Mouse (Mus musculus): Measurements from ENCODE around the gene Pqlc3. TPM values are rescaled to one million over a fixed set of nuclear protein-coding genes. Genes with fewer than 3 reads are reported as not detected.

Gene Pqlc3
- polyA plus RNA-seq (2015; fragmentation: Nextera tagmentation; extraction: Ambion mirVana), result 1.5 and 1.8 TPM in 2 replicates

DNA sequence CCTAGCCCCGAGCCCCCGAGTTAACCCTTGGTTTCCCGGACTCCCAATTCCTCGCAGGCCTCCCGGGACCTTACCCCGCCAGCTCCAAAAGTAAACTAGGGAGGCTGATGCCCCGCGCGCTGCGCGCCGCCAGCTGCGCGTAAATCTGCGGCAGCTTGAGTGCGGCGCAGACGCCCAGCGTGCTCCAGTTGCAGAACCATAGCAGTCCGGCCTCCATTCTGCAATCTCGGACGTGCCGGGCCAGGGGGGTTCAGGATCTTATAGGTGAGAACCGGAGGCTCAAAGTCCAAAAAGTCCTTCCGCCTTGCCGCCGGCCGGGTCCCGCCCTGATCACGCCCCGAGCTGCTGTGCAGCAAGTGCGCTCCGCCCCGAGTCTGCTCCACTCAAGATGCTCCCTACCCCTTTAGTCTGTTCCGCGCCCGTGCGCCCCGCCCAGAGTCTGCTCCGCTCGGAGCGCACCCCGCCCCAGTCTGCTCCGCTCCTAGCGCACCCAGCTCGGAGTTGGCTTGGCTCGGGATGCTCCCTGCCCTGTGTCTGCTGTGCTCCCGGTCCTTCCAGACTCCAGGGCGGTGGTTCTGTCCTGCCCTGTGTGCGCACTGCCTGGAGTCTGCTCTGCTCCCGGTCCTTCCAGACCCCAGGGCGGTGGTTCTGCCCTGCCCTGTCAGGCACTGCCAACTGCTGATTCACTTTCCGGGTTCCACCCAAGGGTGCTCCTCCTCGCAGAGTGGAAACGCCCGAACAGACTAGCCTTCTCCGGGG, at the start of gene Pqlc3:
Gene Pqlc3 (minus strand): TSS at position 670 of the 759 bp plus-strand sequence.
- 1% methylated on average over 57 of the region's 57 CpGs for WGBS
- peak within 1 kb of the TSS; percentile 88 for H3K4me2 ChIP-seq (ENCODE audit: low read length)
- H3K27ac ChIP-seq (ENCODE audit: low read length), result no peak within 1 kb of the TSS
- no peaks in the 10 kb centered on the region for H3K36me3 ChIP-seq (ENCODE audit: control insufficient read depth, insufficient read depth)
- H3K27me3 ChIP-seq (replicated peaks; ENCODE audit: control insufficient read depth, insufficient read depth, low read length), result peaks cover 19% of the 10 kb centered on the region
- ATAC-seq, result peak; percentile 91
- peaks cover 10% of the 10 kb centered on the region; the same call in 1 of the 2 replicates for H3K4me1 ChIP-seq (replicated peaks; ENCODE audit: control insufficient read depth, insufficient read depth, low read length)
- no peaks in the 10 kb centered on the region for H3K9me3 ChIP-seq (ENCODE audit: control insufficient read depth, low read length)
- peak within 1 kb of the TSS; percentile 41 for H3K9ac ChIP-seq (replicated peaks; ENCODE audit: low read depth, low read length)
- H3K4me3 ChIP-seq (replicated peaks; ENCODE audit: low read length), result peak within 1 kb of the TSS; percentile 56

DNA sequence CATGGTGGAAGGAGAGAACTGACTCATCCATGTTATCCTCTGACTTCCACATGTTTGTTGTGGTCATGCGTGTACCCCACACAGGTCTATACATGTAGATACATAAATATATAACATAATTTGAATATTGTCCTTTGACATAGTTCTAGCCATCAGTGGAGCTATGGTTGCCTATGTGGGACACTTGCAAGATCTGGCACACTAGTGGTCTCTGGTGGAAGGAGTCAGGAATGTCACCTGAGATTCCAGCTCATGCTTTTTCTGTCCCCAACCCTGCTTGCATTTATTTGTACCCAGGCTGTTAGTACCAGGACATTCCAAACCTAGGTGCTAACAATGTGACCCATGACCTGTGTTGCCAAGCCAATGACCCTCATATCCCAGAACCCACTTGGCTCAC, 49.6 kb upstream of the Pqlc3 start:
- no peak overlapping the region for H3K27ac ChIP-seq (ENCODE audit: low read length)
- 100% methylated on average over 1 of the region's 1 CpGs for WGBS
- H3K4me1 ChIP-seq (replicated peaks; ENCODE audit: control insufficient read depth, insufficient read depth, low read length), result peaks cover 6% of the 10 kb centered on the region
- H3K9ac ChIP-seq (replicated peaks; ENCODE audit: low read depth, low read length), result no peak overlapping the region
- H3K9me3 ChIP-seq (ENCODE audit: control insufficient read depth, low read length), result no peaks in the 10 kb centered on the region
- no peak overlapping the region for H3K4me2 ChIP-seq (ENCODE audit: low read length)
- H3K4me3 ChIP-seq (replicated peaks; ENCODE audit: low read length), result no peak overlapping the region
- no peaks in the 10 kb centered on the region for H3K27me3 ChIP-seq (replicated peaks; ENCODE audit: control insufficient read depth, insufficient read depth, low read length)
- H3K36me3 ChIP-seq (ENCODE audit: control insufficient read depth, insufficient read depth), result no peaks in the 10 kb centered on the region
- ATAC-seq, result no peak

DNA sequence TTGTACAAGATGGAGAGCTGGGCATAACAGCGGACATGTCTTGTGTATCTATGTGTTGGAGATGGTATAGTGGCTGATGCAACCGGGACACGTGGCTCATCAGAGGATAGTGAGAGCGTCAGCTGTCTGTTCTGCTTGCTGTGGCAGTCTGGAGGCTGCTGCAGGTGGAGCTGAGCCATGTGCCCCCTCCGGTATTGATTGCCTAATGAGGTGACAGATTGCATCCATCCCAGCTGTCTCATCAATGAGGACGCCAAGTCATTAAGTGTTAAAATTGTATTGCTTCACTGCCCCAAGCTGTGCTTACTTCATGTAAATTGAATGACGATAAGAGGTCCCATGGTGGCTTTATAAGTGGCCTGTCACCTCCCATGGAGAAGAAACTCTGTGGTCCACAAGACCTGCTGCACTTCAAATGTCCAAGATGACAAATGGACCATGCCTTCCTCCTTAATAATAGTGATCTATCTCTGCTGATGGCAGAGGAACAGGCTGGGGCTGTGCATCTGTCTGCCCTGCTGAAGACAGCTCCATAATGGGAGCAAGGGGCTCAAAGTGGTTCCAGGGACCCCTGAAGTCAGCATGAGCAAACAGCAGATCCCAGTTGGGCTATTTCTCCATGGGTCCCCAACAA, 48.9 kb upstream of the Pqlc3 start:
- WGBS, result 54% methylated on average over 7 of the region's 7 CpGs
- Histone ChIP-seq H3K36me3 (ENCODE audit: control insufficient read depth, insufficient read depth) (no peaks in the 10 kb centered on the region), H3K27me3 (replicated peaks; ENCODE audit: control insufficient read depth, insufficient read depth, low read length) (no peaks in the 10 kb centered on the region), H3K27ac (ENCODE audit: low read length) (no peak overlapping the region), H3K4me1 (replicated peaks; ENCODE audit: control insufficient read depth, insufficient read depth, low read length) (peaks cover 6% of the 10 kb centered on the region), H3K4me3 (replicated peaks; ENCODE audit: low read length) (no peak overlapping the region), H3K9me3 (ENCODE audit: control insufficient read depth, low read length) (no peaks in the 10 kb centered on the region), H3K9ac (replicated peaks; ENCODE audit: low read depth, low read length) (no peak overlapping the region), H3K4me2 (ENCODE audit: low read length) (no peak overlapping the region)
- peak; percentile 57 for ATAC-seq

DNA sequence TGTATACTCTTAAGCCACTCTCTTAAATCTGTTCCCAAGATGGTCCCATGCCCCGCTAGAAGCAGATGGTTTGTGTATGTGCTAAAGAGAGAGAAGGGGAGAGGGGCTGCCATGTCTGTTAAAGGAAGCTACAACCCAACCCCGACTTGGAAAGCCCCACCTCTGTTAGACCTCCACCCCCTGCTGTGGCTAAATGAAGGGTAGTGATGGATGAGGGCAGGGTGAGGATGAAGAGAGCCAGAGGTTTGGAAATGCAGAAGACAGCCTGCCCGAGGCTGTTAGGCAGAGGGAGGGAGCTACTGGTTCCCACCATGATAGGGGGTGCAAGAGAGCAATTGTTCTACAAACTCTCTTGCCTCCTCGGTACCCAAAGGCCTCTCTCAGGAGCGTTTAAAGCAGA, 43.1 kb upstream of the Pqlc3 start:
- 68% methylated on average over 5 of the region's 5 CpGs for WGBS
- ATAC-seq, result no peak

DNA sequence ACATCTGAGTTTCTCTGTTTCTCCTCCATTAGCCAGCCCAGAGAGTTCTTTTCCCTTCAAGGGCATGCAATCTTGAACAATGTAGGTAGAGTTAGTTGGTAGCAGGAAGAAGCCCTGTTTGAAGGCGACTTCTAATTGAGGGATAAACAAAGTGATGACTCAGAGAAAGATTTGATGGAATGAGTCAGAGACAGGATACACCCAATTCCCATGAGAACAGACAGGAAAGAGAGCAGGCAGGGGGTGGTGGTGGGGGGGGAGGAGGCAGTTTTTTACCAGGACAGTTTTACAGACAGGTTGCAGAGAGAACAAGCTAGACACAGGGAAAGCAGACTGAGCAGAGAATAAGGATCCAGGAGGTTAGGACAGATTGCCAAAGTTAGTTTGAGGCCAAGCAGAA, 40.4 kb upstream of the Pqlc3 start:
- H3K36me3 ChIP-seq (ENCODE audit: control insufficient read depth, insufficient read depth), result no peaks in the 10 kb centered on the region
- no peak for ATAC-seq
- no peak overlapping the region for H3K9ac ChIP-seq (replicated peaks; ENCODE audit: low read depth, low read length)
- H3K27ac ChIP-seq (ENCODE audit: low read length), result no peak overlapping the region
- H3K27me3 ChIP-seq (replicated peaks; ENCODE audit: control insufficient read depth, insufficient read depth, low read length), result no peaks in the 10 kb centered on the region
- 59% methylated on average over 1 of the region's 1 CpGs for WGBS
- no peak overlapping the region for H3K4me2 ChIP-seq (ENCODE audit: low read length)
- H3K9me3 ChIP-seq (ENCODE audit: control insufficient read depth, low read length), result no peaks in the 10 kb centered on the region
- H3K4me1 ChIP-seq (replicated peaks; ENCODE audit: control insufficient read depth, insufficient read depth, low read length), result 0 out of 2 replicates have a peak, but pooled peaks cover 3% of the 10 kb centered on the region
- no peak overlapping the region for H3K4me3 ChIP-seq (replicated peaks; ENCODE audit: low read length)

More for the DNA sequence above, 43.1 kb upstream of the Pqlc3 start:
- Histone ChIP-seq H3K9ac (replicated peaks; ENCODE audit: low read depth, low read length) (no peak overlapping the region), H3K4me1 (replicated peaks; ENCODE audit: control insufficient read depth, insufficient read depth, low read length) (no peaks in the 10 kb centered on the region), H3K4me2 (ENCODE audit: low read length) (no peak overlapping the region), H3K27me3 (replicated peaks; ENCODE audit: control insufficient read depth, insufficient read depth, low read length) (no peaks in the 10 kb centered on the region), H3K4me3 (replicated peaks; ENCODE audit: low read length) (no peak overlapping the region), H3K27ac (ENCODE audit: low read length) (no peak overlapping the region), H3K36me3 (ENCODE audit: control insufficient read depth, insufficient read depth) (no peaks in the 10 kb centered on the region), H3K9me3 (ENCODE audit: control insufficient read depth, low read length) (no peaks in the 10 kb centered on the region)

DNA sequence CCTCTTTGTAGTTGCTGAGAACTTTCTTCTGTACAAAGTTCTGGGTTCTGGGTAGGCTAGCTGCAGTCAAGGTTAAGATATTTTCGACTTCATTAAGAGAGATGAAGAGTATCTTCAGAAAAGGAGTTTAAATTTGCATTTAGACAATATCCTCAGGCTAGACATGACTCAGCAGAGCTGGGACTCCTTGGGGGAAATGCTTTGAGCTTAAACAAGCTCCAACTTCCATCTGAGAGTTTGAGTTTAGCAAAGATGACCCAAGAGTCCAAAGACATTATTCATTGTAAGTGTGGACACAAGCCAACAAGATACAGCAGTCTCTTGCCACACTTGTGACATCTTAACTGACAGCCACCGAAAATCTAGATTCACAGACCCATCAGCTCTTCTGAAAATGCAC, 39.2 kb upstream of the Pqlc3 start:
- H3K36me3 ChIP-seq (ENCODE audit: control insufficient read depth, insufficient read depth), result no peaks in the 10 kb centered on the region
- ATAC-seq, result no peak
- no peak overlapping the region for H3K9ac ChIP-seq (replicated peaks; ENCODE audit: low read depth, low read length)
- WGBS, result 78% methylated on average over 2 of the region's 2 CpGs
- H3K4me3 ChIP-seq (replicated peaks; ENCODE audit: low read length), result no peak overlapping the region
- H3K27ac ChIP-seq (ENCODE audit: low read length), result no peak overlapping the region
- H3K27me3 ChIP-seq (replicated peaks; ENCODE audit: control insufficient read depth, insufficient read depth, low read length), result no peaks in the 10 kb centered on the region
- no peaks in the 10 kb centered on the region for H3K9me3 ChIP-seq (ENCODE audit: control insufficient read depth, low read length)
- peaks cover 3% of the 10 kb centered on the region; the same call in 1 of the 2 replicates for H3K4me1 ChIP-seq (replicated peaks; ENCODE audit: control insufficient read depth, insufficient read depth, low read length)
- H3K4me2 ChIP-seq (ENCODE audit: low read length), result no peak overlapping the region

DNA sequence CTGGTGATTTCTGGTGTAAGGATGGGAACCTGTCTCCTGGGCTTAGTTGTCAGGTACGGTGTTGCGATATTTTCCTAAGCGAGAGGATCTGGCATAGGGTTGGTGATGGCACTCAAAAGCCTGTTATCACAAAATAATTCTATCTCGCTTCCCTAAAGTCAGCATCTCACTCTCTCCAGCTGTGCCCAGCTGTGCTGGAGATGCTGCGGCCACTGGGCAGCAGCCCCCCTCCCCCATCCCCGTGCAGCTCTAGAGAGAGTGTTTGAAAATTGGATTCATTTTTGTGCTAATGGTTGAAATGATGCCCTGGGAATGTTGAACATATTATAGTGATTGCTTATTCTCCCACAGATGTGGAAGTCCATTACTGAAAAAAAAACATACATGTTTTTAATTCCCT, 38.0 kb upstream of the Pqlc3 start:
- H3K27ac ChIP-seq (ENCODE audit: low read length), result no peak overlapping the region
- 83% methylated on average over 6 of the region's 6 CpGs for WGBS

DNA sequence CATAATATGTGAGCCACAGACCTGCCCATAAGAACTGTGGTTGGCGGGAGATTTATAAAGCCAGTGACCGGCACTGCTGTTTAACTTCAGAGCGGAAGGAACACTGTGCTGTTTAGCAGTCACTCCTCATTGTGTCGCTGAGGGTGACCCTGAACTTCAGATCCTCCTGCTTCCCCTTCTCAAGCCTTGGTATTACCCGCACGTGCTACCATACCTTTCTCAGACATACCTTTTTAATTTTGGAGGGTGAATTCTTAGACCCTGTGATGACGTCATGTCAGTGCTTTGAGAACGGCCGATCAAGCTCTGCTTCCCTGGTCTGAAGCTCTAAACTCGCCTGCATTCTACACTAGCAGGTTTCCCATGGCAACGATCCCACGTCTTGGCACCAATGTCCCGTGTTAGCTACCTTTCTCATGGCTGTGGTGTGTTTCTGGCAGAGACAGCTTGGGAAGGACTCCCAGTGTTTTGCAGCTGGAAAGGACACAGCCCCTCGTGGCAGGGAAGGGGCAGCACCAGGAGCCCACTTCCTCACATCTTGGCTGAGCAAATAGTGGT, 36.9 kb upstream of the Pqlc3 start:
- Histone ChIP-seq H3K27me3 (replicated peaks; ENCODE audit: control insufficient read depth, insufficient read depth, low read length) (no peaks in the 10 kb centered on the region), H3K36me3 (ENCODE audit: control insufficient read depth, insufficient read depth) (no peaks in the 10 kb centered on the region), H3K4me3 (replicated peaks; ENCODE audit: low read length) (no peak overlapping the region), H3K9me3 (ENCODE audit: control insufficient read depth, low read length) (no peaks in the 10 kb centered on the region), H3K9ac (replicated peaks; ENCODE audit: low read depth, low read length) (no peak overlapping the region), H3K27ac (ENCODE audit: low read length) (no peak overlapping the region), H3K4me2 (ENCODE audit: low read length) (no peak overlapping the region), H3K4me1 (replicated peaks; ENCODE audit: control insufficient read depth, insufficient read depth, low read length) (peaks cover 15% of the 10 kb centered on the region; the same call in 1 of the 2 replicates)
- no peak for ATAC-seq
- WGBS, result 41% methylated on average over 14 of the region's 14 CpGs

More for the DNA sequence above, 38.0 kb upstream of the Pqlc3 start:
- H3K4me2 ChIP-seq (ENCODE audit: low read length), result no peak overlapping the region
- peaks cover 14% of the 10 kb centered on the region; the same call in 1 of the 2 replicates for H3K4me1 ChIP-seq (replicated peaks; ENCODE audit: control insufficient read depth, insufficient read depth, low read length)
- H3K4me3 ChIP-seq (replicated peaks; ENCODE audit: low read length), result no peak overlapping the region
- no peaks in the 10 kb centered on the region for H3K36me3 ChIP-seq (ENCODE audit: control insufficient read depth, insufficient read depth)
- H3K27me3 ChIP-seq (replicated peaks; ENCODE audit: control insufficient read depth, insufficient read depth, low read length), result no peaks in the 10 kb centered on the region
- no peaks in the 10 kb centered on the region for H3K9me3 ChIP-seq (ENCODE audit: control insufficient read depth, low read length)
- H3K9ac ChIP-seq (replicated peaks; ENCODE audit: low read depth, low read length), result no peak overlapping the region
- no peak for ATAC-seq

DNA sequence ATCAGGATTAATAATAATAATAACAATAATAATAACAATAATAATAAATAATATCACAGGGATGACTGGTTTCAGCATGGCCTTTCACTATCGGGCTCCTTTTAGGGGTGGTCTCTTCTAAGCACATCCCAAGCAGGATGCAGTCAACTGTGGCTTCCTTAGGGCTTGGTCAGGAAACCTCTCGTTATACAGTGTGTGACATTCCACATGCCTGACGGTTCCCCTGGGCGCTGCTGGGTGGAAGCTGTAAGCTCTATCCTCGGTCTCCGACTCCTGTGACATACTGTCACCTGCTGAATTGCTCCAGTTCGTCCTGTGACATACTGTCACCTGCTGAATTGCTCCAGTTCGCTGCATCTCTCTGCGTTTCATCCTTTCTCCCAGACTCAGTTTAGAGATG, 36.3 kb upstream of the Pqlc3 start:
- Histone ChIP-seq H3K27ac (ENCODE audit: low read length) (no peak overlapping the region), H3K9ac (replicated peaks; ENCODE audit: low read depth, low read length) (no peak overlapping the region), H3K4me2 (ENCODE audit: low read length) (no peak overlapping the region), H3K9me3 (ENCODE audit: control insufficient read depth, low read length) (no peaks in the 10 kb centered on the region), H3K4me3 (replicated peaks; ENCODE audit: low read length) (no peak overlapping the region), H3K4me1 (replicated peaks; ENCODE audit: control insufficient read depth, insufficient read depth, low read length) (peaks cover 15% of the 10 kb centered on the region; the same call in 1 of the 2 replicates), H3K27me3 (replicated peaks; ENCODE audit: control insufficient read depth, insufficient read depth, low read length) (no peaks in the 10 kb centered on the region), H3K36me3 (ENCODE audit: control insufficient read depth, insufficient read depth) (no peaks in the 10 kb centered on the region)
- WGBS, result 56% methylated on average over 9 of the region's 9 CpGs
- ATAC-seq, result no peak

All from forebrain, embryonic 16.5 days (tissue).